Mouse (Mus musculus) embryonic facial prominence, embryonic 10.5 days (tissue): ENCODE data around the gene Dcbld1. TPM values are rescaled to one million over a fixed set of nuclear protein-coding genes. Genes with fewer than 3 reads are reported as not detected.
"Not testable (repeated sequence)": the region's sequence is repeated elsewhere in the genome, so short reads cannot be mapped to it uniquely, and the experiment has no call there.

ENCODE experiments used
- DNase-seq: peaks from one replicate; pipeline ENCODE4 v3.0.0-alpha.2; 2017; ENCODE audit warnings: low spot score
- H3K27ac ChIP-seq: fragments of 300-500 bp; sonication (generic); replicated peaks from 2 replicates; pipeline ENCODE4 v1.5.1; 2016; ENCODE audit warnings: mild to moderate bottlenecking
- H3K27me3 ChIP-seq: fragments of 300-500 bp; sonication (generic); replicated peaks from 2 replicates; pipeline ENCODE4 v1.6.1; 2016; ENCODE audit warnings: low read depth, mild to moderate bottlenecking; ENCODE audit not compliant: poor library complexity, severe bottlenecking
- H3K36me3 ChIP-seq: fragments of 300-500 bp; sonication (generic); replicated peaks from 2 replicates; pipeline ENCODE4 v1.6.1; 2016; ENCODE audit warnings: mild to moderate bottlenecking, moderate library complexity
- H3K4me1 ChIP-seq: fragments of 300-500 bp; sonication (generic); 2 replicates; pipeline ENCODE4 v1.6.1; 2016
- H3K4me3 ChIP-seq: fragments of 300-500 bp; sonication (generic); 2 replicates; pipeline ENCODE4 v1.5.1; 2016; ENCODE audit warnings: mild to moderate bottlenecking, moderate library complexity
- H3K9me3 ChIP-seq: fragments of 300-500 bp; sonication (generic); 2 replicates; pipeline ENCODE4 v1.6.1; 2016; ENCODE audit warnings: mild to moderate bottlenecking
- WGBS: fragments of 180-500 bp; shearing (Covaris S2); methylation state at CpG from one replicate; pipeline ENCODE4 v1.1.7; 2016; 5-methylcytosine and 5-hydroxymethylcytosine counted together
- polyA plus RNA-seq: library from polyadenylated mRNA; unstranded; fragments of >200 nt; fragmentation: Nextera tagmentation; extraction: Ambion mirVana; gene quantifications from 2 replicates; pipeline ENCODE4 v1.2.1, GENCODE M21; 2016

Dcbld1 gene
- polyA plus RNA-seq, 1 experiment from 2014 or later: 23.3 TPM

DNA sequence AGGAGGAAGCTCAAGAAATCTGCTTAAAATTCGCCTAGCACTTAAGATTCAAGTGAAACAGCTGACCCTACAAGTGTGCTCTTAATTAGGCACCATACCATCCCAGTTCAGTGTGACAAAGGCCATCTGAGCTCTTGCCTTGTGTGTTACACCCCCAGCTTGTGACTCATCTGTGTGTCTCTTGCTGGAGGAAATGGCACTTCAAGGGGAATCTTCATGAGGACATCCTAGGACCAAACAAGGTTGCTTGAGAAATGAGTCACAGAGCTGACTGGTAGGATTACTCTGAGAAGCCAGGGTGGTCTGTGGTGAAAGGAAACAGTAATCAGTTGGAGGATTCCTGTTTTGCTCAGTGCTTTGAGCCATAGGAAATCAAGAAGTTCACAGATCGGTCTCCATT is 39.6 kb downstream of the Dcbld1 start:
- H3K4me3 ChIP-seq: no peak overlapping the region
- H3K27me3 ChIP-seq: no peaks in the 10 kb centered on the region
- H3K27ac ChIP-seq: no peak overlapping the region
- DNase-seq: no peak
- 69% methylated on average over 2 of the region's 2 CpGs for WGBS
- H3K4me1 ChIP-seq: peaks cover 13% of the 10 kb centered on the region
- H3K9me3 ChIP-seq: no peaks in the 10 kb centered on the region
- H3K36me3 ChIP-seq: no peaks in the 10 kb centered on the region

DNA sequence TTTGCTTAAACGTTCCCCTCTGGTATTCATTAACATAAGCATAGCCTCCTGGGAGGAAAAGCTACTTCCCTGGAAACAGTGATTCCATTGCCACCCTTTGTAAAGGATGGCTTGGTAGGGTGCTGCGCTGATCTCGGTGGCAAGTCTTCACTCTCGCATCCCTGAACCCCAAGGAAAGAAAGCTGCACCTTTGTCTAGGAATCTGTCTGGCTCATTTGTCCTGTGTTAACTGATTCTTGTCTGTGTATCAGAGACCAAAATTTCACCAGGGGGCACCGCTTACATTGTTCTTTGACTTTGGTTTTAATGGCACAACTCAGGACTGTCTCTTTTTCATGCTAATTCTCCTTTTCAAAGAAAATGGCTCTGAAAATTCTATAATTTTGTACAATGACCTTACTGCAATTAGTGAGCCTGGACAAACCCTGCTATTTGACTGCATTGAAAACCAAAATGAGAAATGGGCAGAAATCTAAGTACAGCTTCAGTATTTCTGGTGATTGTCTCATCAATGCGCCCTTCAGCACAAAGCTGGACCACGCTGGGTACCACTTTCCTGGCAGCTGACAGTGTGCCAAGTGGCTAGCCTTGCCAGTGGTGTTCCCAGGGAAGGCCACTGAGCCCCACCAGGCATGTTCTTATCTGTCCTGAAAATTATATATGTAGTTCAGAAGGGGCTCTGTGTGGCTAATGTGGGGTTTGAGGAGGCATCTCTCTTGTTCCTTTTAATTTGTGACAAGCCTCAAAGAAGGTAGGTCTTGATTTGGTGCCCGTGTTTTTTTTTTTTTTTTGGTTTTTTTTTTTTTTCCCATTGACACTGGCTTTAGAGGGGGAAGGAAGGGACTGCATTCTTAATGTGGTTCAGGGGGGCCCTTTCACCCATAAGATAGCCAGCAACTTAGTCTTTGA is 40.8 kb downstream of the Dcbld1 start:
- Histone ChIP-seq H3K4me3 (no peak overlapping the region), H3K36me3 (no peaks in the 10 kb centered on the region), H3K9me3 (no peaks in the 10 kb centered on the region), H3K27ac (no peak overlapping the region), H3K27me3 (no peaks in the 10 kb centered on the region), H3K4me1 (peaks cover 16% of the 10 kb centered on the region)
- no peak for DNase-seq
- 29% methylated on average over 8 of the region's 8 CpGs for WGBS

DNA sequence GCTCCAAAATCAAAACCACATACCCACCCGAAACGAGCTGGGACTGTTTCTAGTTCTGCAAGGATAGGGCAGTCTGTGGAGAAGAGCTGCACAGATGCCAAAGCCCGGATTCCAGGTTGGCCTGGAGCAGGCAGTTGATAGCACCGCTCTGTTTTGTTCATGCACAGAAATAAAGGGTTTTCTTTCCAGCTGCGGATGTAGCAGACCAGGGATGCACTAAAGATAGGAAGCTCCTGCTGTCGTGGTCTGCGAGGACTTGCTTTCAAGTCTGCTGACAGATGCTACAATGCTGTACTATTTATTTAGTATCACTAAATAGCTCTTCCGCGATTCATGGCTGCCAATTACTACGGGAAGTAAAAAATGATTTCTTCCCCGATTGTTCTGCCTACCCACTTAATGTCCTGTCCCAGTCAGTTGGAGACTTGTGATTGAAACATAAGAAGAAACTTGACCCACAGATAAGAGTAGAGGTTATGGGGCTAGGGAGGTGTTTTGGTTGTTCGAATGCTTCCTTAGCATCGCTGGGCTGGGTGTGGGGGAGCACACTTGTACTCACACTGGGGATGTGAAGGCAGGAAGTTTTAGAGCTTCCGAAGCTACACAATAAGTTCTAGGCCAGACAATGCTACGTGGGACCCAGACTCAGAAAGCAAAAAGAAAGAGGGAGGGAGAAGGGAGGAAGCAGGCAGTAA is 41.6 kb downstream of the Dcbld1 start:
- no peak for DNase-seq
- H3K27ac ChIP-seq: no peak overlapping the region
- H3K27me3 ChIP-seq: no peaks in the 10 kb centered on the region
- H3K4me3 ChIP-seq: no peak overlapping the region
- no peaks in the 10 kb centered on the region for H3K9me3 ChIP-seq
- H3K4me1 ChIP-seq: peaks cover 16% of the 10 kb centered on the region
- 58% methylated on average over 15 of the region's 15 CpGs for WGBS
- H3K36me3 ChIP-seq: no peaks in the 10 kb centered on the region

DNA sequence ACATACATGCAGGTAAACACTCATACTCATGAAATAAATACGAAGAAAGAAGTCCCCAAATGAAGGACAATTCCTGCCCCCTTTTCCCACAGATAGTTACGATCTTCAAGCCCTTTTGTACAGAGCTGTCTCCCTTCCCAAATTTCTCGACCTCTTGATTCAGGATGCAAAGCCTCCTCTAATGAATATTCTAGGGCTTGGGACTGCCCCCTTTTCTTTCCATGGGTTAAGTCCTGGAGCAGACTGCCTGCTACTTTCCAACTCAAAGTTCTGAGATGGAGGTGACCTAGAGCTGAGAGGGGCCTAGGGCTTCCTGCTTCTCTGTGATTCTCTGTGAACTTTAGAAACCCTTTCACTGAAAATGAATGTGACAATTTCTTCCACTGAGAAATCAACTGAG is 43.2 kb downstream of the Dcbld1 start:
- no peaks in the 10 kb centered on the region for H3K27me3 ChIP-seq
- no peak overlapping the region for H3K4me3 ChIP-seq
- H3K4me1 ChIP-seq: peaks cover 16% of the 10 kb centered on the region
- H3K9me3 ChIP-seq: no peaks in the 10 kb centered on the region
- no peak overlapping the region for H3K27ac ChIP-seq
- no peak for DNase-seq
- 89% methylated on average over 3 of the region's 3 CpGs for WGBS
- no peaks in the 10 kb centered on the region for H3K36me3 ChIP-seq

DNA sequence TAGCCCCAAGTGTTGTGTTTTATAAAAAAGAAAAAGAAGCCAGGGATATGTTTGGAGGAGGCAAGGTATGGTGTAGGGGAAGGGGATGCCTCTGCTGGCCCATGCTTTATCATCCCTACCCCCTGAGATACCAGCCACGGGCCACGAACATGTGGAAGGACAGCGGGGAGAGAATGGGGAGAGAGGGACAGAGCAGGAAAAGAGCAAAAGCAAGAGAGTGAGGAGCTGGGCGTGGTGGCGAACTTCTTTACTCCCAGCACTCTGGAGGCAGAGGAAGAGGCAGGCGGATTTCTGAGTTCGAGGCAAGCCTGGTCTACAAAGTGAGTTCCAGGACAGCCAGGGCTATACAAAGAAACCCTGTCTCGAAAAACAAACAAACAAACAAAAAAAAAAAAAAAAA is 44.1 kb downstream of the Dcbld1 start:
- H3K36me3 ChIP-seq, H3K4me3 ChIP-seq, H3K27ac ChIP-seq, H3K27me3 ChIP-seq, H3K9me3 ChIP-seq, DNase-seq: not testable (repeated sequence)
- peaks cover 16% of the 10 kb centered on the region for H3K4me1 ChIP-seq
- WGBS: 85% methylated on average over 8 of the region's 8 CpGs

DNA sequence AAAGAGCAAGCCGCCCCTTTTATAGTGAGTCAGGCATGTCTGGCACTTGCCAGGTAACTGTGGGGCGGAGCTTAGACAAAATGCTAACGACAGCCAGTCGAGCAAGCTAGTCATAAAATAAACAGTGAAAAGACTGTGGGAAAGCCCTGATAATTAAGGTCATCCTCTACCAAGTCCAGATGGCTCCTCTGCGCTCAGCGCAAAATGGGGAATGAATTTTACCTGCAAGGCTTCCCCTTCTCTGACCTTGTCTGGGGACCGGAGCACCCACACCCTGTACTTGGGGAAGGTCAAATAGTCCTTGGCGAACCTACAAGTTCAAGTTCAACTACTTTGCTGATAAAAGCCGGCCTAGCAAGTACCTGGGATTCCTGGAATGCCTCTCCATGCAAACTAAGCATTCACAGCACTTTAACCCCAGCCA is 44.6 kb downstream of the Dcbld1 start:
- H3K4me1 ChIP-seq: peaks cover 16% of the 10 kb centered on the region
- no peaks in the 10 kb centered on the region for H3K9me3 ChIP-seq
- DNase-seq: no peak
- H3K36me3 ChIP-seq: peaks cover 4% of the 10 kb centered on the region; the same call in 1 of the 2 replicates
- H3K27me3 ChIP-seq: no peaks in the 10 kb centered on the region
- 76% methylated on average over 9 of the region's 9 CpGs for WGBS
- H3K4me3 ChIP-seq: no peak overlapping the region
- H3K27ac ChIP-seq: no peak overlapping the region

DNA sequence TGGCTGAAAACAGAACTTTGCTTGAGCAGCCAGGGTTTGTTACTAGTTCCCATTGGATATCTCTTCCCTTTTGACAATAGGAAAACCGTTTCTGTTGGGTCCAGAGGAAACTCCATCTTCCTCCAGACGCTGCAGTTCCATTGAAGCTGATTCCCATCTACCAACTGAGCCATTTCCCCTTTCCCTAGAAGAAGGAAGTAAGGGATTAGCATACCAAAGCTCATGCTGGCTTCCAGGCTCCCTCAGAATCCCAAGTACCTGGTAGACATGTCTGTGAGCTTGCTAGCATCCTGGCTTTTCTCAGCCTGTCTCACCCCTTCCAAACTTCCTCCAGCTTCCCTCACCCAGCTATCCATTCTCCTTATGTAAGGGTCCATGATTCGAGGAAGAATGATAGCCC is 45.4 kb downstream of the Dcbld1 start:
- Histone ChIP-seq H3K27ac (no peak overlapping the region), H3K36me3 (peaks cover 4% of the 10 kb centered on the region; the same call in 1 of the 2 replicates), H3K9me3 (no peaks in the 10 kb centered on the region), H3K4me3 (no peak overlapping the region), H3K27me3 (no peaks in the 10 kb centered on the region), H3K4me1 (peaks cover 14% of the 10 kb centered on the region)
- WGBS: 63% methylated on average over 3 of the region's 3 CpGs
- no peak for DNase-seq

DNA sequence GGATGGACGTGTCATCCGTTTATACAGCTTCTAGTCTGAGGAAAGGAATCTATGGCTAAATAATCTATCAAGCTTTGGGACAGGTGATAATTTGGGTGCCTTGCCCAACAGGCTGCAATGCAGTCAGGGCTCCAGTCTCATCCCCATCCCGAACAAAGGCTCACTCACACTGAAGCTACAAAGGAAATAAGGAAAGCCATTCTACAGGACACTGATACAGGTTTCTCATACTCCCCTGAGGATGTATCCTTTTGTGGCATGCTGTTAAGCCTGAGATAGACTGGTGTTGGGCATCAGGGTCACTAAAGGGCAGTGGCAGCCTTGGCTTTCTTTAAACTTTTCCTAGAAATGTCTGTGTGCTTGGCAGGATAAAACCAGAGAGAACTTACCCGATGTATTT is 46.5 kb downstream of the Dcbld1 start:
- peaks cover 12% of the 10 kb centered on the region for H3K36me3 ChIP-seq
- H3K27me3 ChIP-seq: no peaks in the 10 kb centered on the region
- 80% methylated on average over 4 of the region's 4 CpGs for WGBS
- H3K4me1 ChIP-seq: peaks cover 5% of the 10 kb centered on the region; the same call in 1 of the 2 replicates
- H3K9me3 ChIP-seq: no peaks in the 10 kb centered on the region
- no peak overlapping the region for H3K4me3 ChIP-seq
- H3K27ac ChIP-seq: no peak overlapping the region
- DNase-seq: no peak

DNA sequence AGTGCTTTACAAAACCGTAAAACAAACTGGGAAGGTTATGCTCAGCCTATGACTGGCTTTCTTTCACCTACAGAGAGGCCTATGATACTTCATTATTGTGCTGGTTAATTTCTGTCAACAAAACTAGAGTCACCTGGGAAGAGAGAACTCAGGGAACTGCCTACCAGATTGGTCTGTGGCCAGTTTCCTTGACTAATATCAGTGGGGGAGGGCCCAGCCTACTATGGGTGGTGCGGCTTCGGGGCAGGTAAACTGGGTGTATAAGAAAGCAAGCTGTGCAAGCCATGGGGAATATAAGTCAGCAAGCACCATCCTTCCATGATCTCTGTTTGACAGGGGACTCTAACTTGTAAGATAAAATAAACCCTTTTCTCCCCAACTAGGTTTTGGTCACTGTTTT is 47.2 kb downstream of the Dcbld1 start:
- Histone ChIP-seq H3K36me3 (peaks cover 17% of the 10 kb centered on the region), H3K4me3 (no peak overlapping the region), H3K27ac (no peak overlapping the region), H3K27me3 (no peaks in the 10 kb centered on the region), H3K9me3 (no peaks in the 10 kb centered on the region), H3K4me1 (peaks cover 2% of the 10 kb centered on the region; the same call in 1 of the 2 replicates)
- no peak for DNase-seq
- WGBS: 87% methylated on average over 3 of the region's 3 CpGs

DNA sequence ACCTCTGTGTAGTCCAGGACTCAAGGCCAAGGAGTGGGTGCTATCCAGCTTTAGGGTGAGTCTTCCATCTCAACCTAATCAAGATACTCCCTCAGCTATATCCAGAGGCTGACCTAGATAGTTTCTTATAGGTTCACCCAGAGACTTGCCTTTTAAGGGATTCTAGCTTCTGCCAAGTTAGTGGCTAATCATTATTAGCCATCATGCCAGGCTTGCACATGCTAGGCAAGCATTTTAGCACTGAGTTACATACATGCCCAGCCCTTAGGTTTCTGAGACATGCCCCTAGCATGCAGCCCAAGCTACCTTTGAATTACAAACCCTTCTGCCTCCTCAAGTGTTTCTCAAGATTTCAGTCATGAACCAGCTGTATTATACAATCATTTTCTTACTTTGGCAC is 47.9 kb downstream of the Dcbld1 start:
- Histone ChIP-seq H3K36me3 (peaks cover 17% of the 10 kb centered on the region), H3K27me3 (no peaks in the 10 kb centered on the region), H3K4me3 (no peak overlapping the region), H3K27ac (no peak overlapping the region), H3K9me3 (no peaks in the 10 kb centered on the region), H3K4me1 (peaks cover 2% of the 10 kb centered on the region; the same call in 1 of the 2 replicates)
- DNase-seq: no peak

DNA sequence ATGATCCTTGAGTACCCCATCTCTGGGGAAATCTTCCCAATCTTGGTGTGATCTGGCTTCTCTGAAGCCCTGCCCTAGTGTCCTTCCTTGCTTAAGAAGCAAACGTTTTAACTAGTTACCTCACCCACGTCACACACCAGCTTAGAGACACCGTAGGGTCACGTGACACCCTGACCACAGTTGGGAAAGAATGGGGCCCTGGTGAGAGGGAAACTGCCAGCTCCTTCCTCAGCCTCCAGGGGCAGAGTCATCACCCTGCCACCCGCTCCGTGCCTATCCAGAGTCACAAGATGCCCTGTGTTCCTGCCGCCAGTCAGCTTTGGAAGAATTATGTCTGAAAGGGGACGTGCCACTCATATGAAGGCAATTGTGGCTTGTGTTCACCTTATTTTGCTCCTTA is 51.2 kb downstream of the Dcbld1 start:
- peaks cover 24% of the 10 kb centered on the region for H3K36me3 ChIP-seq
- no peaks in the 10 kb centered on the region for H3K9me3 ChIP-seq
- H3K4me1 ChIP-seq: no peaks in the 10 kb centered on the region
- DNase-seq: no peak
- WGBS: 73% methylated on average over 8 of the region's 8 CpGs
- H3K27me3 ChIP-seq: no peaks in the 10 kb centered on the region
- H3K27ac ChIP-seq: no peak overlapping the region
- no peak overlapping the region for H3K4me3 ChIP-seq

DNA sequence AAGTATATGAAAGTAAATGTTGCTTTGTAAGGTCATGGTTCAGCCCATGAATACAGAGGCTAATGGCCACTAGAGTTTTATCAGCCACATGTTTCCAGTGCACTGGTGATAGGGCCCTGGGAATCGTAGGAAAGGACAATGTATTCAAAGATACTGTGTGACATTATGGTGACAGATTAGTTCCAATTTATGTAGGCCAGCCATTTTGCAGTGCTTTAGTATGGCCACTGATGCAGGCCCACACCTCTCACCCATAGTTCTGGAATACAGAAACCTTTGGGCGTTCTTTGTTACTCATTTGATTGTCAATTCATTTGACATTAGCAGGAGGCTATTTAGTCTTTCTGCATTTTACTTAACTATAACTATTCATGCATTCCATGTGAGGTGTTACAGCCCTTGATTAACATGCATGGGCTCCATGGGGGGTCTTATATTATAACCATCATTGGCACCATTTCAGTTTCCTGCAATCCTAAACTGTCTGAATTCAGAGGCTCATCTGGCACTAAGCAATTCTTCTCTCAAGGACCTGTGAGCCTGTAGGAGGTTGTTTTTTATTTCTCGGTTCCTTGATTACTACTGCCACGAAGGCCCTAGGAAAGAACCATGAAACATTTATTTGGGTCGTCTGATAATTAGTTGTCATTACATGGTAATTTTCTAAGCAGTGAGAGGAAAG is 54.6 kb downstream of the Dcbld1 start:
- H3K27ac ChIP-seq: no peak overlapping the region
- no peaks in the 10 kb centered on the region for H3K4me1 ChIP-seq
- WGBS: 79% methylated on average over 5 of the region's 5 CpGs
- DNase-seq: no peak
- H3K9me3 ChIP-seq: no peaks in the 10 kb centered on the region
- peaks cover 25% of the 10 kb centered on the region for H3K36me3 ChIP-seq
- H3K4me3 ChIP-seq: no peak overlapping the region
- no peaks in the 10 kb centered on the region for H3K27me3 ChIP-seq
